Mouse (Mus musculus) MN1 (cell line): Measurements from ENCODE around the gene Pdxp.
A peak's percentile ranks its signal among the peaks of the same experiment; 100 is the strongest.

Experiments
- DNase-seq: peaks from one replicate; pipeline ENCODE4 v3.0.0-alpha.2; 2016; ENCODE audit warnings: low spot score

Pdxp gene

GRCm38 (mm10) chr15:78927788-78928457 is 14.2 kb downstream of the Pdxp start:
- peak; percentile 96 for DNase-seq

DNA sequence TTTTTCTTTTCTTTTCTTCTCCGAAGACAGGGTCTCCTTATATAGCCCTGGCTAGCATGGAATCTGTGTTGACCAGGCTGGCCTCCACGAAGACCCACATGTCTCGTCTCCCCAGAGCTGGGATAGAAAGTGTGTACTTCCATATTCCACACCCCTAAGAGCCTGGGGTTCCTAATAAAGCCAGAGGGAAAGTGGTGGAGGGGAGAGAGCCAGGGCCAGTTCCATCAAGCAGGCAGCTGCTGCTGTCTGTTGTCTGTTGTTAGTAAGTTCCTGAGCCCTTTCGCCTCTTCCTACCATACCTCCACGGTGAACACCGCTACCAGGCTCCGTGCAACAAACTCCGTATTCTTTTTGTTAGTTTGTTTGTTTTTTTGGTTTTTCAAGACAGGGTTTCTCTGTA is 14.8 kb downstream of the Pdxp start:
- no peak for DNase-seq

- DNase-seq: peak; percentile 69
These were observed 16.5 kb downstream of the Pdxp start for GRCm38 (mm10) chr15:78930192-78930706.

- peak; percentile 55 for DNase-seq
These were observed 17.2 kb downstream of the Pdxp start for GRCm38 (mm10) chr15:78930801-78931426.

DNA sequence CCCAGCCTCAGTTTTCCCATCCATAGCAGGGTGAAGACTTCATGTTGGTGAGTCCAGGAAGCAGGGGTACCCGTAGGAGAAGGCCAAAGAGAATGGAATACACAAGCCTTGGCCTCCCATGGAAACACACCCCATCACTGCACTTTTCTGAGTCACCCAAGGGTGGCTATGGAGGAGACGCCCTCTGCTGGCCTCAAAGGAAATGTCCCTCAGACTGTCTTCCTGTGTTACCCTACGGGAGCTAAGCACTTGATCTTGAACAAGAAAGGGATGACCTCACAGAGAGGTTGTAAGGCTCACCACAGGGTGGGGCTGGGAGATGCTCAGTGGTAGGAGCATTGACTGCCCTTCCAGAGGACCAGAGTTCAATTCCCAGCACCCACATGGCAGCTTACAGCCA is 17.9 kb downstream of the Pdxp start:
- DNase-seq: peak; percentile 86

DNA sequence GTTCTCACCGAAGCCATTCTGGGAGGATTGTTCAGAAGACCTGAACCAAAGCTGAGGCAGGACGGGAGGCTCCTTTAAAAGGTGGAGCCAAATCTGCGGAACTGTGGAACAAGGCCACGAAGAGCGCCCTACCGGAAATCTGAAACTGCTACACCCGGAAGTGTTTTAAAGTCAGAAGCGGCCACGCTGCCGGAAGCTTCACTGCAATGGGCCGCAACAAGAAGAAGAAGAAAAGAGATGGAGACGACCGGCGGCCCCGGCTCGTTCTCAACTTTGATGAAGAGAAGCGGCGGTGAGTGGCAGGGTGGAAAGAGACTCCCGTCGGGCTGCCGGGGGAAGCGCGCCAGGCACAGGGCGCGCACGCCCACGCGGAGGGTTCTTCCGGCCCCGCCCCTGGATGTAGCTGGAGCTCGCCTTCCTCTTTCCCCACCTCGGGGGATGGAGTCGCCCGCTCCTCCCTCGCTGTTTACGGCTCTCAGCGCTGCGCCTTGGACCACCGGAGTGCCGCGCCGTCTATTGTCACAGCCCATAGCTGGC is 21.1 kb downstream of the Pdxp start, which contains the start of gene Nol12:
Nol12 (plus strand) TSS at position 150 of the 537 bp plus-strand sequence.
- DNase-seq: peak; percentile 96

- DNase-seq: no peak
These were observed 22.7 kb downstream of the Pdxp start for GRCm38 (mm10) chr15:78936403-78936802.

GRCm38 (mm10) chr15:78937311-78937710 is 23.6 kb downstream of the Pdxp start:
- DNase-seq: peak; percentile 78

GRCm38 (mm10) chr15:78937963-78938362 is 24.2 kb downstream of the Pdxp start:
- DNase-seq: peak; percentile 87

DNA sequence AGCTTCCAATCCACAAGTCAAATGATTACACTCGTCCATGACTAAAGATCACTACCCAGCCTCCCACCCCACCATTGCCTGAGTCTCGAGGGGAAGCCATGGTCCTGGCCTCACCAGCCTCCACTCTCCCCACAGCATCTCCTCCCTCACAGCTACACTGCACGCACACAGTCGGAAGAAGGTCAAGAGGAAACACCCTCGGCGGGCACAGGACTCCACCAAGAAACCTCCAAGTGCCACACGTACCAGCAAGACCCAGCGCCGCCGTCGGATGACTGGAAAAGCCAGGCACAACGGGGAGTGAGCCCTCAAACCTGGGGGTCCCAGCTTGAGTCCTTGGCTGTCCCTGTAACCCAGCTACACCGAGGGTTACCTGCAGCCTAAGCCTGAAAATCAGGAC is 26.6 kb downstream of the Pdxp start:
- DNase-seq: no peak

DNA sequence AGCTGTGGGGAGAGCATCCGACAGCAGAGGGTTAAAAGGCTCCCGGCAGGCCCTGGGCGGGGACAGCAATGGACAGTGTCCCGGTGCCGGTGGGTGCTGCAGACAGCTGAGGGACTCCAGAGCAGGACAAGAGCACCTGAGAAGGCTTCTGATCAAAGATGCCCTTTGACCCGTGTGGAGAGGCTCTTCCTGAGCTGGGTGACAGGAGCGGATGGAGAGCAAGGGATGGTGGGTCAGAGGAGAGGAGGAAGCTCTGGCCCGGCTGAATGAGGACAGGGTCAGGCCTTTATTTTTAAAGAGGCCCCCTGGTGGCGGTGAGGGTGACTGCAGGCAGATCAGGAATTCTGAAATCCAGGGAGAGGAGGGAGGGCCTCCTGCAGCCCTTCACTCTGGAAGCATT is 28.9 kb downstream of the Pdxp start:
- peak; percentile 92 for DNase-seq

- DNase-seq: peak; percentile 54
These were observed 32.5 kb downstream of the Pdxp start for GRCm38 (mm10) chr15:78946232-78946631.

GRCm38 (mm10) chr15:78947657-78948056 is 33.9 kb downstream of the Pdxp start, which contains the start of gene Triobp:
Triobp (plus strand) TSS chr15:78947724.
- peak; percentile 96 for DNase-seq

- no peak for DNase-seq
These were observed 34.5 kb downstream of the Pdxp start for GRCm38 (mm10) chr15:78948152-78948725.

- no peak for DNase-seq
These were observed 35.2 kb downstream of the Pdxp start for GRCm38 (mm10) chr15:78948883-78949282.

DNA sequence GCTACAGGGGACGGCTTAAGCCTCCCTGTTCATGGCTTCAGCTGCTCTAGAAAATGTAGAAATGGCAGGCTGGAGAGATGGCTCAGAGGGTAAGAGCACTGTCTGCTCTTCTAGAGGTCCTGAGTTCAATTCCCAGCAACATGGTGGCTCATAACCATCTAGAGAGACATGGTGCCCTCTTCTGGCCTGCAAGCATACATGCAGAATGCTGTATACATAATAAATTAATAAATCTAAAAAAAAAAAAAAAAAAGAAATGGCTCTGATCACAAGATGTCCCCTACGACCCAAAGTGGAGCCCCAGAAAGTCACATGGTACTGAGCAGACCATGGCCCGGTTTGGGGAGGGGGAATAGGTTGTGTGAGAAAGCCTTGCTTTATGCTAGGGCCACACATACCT is 41.9 kb downstream of the Pdxp start:
- DNase-seq: no peak

DNA sequence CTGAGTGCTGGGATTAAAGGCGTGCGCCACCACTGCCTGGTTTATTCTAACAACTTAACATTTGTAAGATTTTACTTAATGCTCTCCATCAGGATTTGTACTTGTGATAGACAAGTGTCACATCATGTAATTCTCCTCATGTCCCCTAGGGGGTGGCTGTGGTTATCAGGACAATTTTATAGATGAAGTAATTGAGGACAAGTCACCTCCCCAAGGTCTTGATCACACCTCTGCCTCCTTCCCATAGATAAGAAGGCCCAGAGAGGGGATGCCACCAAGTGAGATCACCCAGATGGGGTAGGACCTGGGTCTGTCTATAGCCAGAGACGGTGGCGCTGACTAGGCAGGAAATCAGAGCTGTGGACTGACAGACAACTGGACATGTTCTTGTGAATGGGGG is 42.6 kb downstream of the Pdxp start:
- DNase-seq: peak; percentile 56

- no peak for DNase-seq
These were observed 43.3 kb downstream of the Pdxp start for GRCm38 (mm10) chr15:78957021-78957420.

GRCm38 (mm10) chr15:78959537-78959936 is 45.8 kb downstream of the Pdxp start:
- no peak for DNase-seq

DNA sequence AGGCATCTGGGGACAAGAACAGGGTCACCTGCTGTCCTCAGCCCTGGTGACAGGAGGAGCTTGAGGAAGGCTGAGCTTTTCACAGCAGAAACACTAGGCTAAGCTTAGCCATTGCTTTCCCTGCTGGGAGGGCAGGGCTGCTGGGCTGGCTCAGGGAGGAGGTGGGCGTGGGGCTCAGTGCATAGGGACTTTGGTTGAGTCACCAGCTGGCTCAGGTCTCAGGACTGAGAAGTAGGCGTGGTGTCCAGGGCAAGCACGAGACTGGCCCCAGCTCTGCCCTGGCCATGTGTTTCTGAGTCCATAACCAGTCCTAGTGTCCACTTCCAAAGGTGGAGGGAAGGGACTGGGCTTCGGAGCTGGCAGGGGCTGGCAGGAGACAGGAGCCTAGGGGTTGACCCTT is 46.4 kb downstream of the Pdxp start:
- DNase-seq: peak; percentile 91

DNA sequence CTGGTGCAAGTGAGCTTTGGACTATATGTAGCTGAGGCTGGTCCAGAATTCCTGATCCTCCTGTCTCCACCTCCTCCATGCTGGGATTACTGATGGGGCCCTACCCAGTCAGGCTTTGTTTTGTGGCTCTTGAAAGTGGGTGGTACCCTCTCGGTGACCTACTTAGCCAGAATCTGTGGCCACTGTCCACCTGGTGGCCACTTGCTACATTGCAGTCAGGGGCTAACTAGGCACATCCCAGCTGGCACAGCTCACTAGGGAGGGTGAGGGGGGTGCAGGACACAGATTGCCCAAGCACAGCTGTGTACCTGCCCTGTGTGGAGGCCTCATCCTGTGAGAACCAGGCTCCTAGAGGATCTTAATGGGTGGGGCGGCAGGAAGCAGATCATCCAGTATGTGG is 49.2 kb downstream of the Pdxp start:
- peak; percentile 97 for DNase-seq
